Mouse (Mus musculus) lung, adult 10 weeks (tissue): ENCODE results near the gene Slc31a2. TPM values are rescaled to one million over a fixed set of nuclear protein-coding genes. Genes with fewer than 3 reads are reported as not detected.

ENCODE experiments used
- polyA plus RNA-seq: library from polyadenylated mRNA; stranded (reverse); fragments of 350-450 nt; fragmentation: Illumina TruSeq; extraction: RNeasy Lipid Tissue Mini Kit (QIAGEN cat#74804); gene quantifications from one replicate; pipeline ENCODE4 v1.2.3, GENCODE M21; 2014; ENCODE audit warnings: low read depth, low replicate concordance; ENCODE audit not compliant: insufficient read depth

Gene Slc31a2
- polyA plus RNA-seq, result 25.2 TPM

DNA sequence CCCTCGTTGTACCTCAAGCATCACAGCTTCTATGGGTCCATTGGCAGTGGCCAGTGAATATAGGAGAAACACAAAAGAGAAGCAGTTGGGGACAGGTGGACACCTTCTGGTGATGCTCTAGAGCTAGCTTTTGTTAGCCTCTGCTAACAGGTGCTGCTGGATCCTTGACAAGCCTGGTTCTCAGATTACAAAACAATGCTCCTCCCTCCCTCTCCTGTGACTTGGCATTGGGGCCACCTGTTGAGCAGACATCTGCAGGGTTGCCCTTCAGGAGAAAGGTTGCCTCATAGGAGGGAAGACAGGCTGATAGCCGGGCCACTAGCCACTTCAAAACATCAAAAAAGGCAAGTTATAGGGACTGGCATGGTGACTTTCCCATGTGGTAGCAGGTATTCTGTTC, at the start of gene Slc31a2:
Gene Slc31a2 (plus strand): TSS at position 287 of the 400 bp plus-strand sequence.

DNA sequence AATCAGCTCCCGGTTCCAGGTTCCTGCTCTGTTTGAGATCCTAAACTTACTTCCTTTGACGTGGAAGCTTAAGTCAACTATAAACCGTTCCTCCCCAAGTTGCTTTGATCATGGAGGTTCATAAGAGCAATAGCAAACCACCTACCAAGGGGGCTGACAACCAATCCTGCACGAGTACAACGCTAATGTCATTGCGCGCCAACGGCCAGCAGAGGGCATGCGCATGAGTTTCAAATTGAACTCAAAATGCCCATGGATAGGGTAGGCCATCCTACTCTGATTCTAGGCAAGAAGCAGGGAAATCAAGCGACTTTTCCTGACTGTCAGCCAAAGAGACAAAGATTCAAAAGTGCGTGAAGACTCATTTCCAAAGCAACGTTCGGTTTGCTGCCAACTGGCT, 31.6 kb upstream of the Slc31a2 start, which contains the start of gene Zfp37:
Gene Zfp37 (minus strand): TSS at position 279 of the 400 bp plus-strand sequence.

Other genes starting within 250 kb of the Slc31a2 start
- not detected for gene Mup20, start 208.4 kb upstream of the Slc31a2 start, polyA plus RNA-seq
- 0.55 TPM for gene Mup3, start 175.2 kb upstream of the Slc31a2 start, polyA plus RNA-seq
- gene Mup21, start 111.7 kb upstream of the Slc31a2 start, polyA plus RNA-seq, result not detected
- gene Zfp37, start 31.5 kb upstream of the Slc31a2 start, polyA plus RNA-seq, result 3.4 TPM
- 19.1 TPM for gene Fkbp15, start 98.0 kb downstream of the Slc31a2 start, polyA plus RNA-seq
- gene Slc31a1, start 98.2 kb downstream of the Slc31a2 start, polyA plus RNA-seq, result 30.8 TPM
- 70.6 TPM for gene Cdc26, start 146.1 kb downstream of the Slc31a2 start, polyA plus RNA-seq
- gene Prpf4, start 146.2 kb downstream of the Slc31a2 start, polyA plus RNA-seq, result 5.6 TPM
- not detected for gene Rnf183, start 172.7 kb downstream of the Slc31a2 start, polyA plus RNA-seq
- gene Wdr31, start 208.3 kb downstream of the Slc31a2 start, polyA plus RNA-seq, result 3.5 TPM
- gene Bspry, start 217.5 kb downstream of the Slc31a2 start, polyA plus RNA-seq, result 11.4 TPM
- 9.1 TPM for gene Hdhd3, start 240.9 kb downstream of the Slc31a2 start, polyA plus RNA-seq